Mouse (Mus musculus): ENCODE results near the gene Ccdc85b.
A peak's percentile ranks its signal among the peaks of the same experiment; 100 is the strongest.

- TF ChIP-seq POLR2A (IDR thresholded peaks at IDR 0.05; ENCODE audit: borderline replicate concordance, insufficient read depth, low read length) (peak; percentile 20; the same call in 1 of the 2 replicates), CTCF (IDR thresholded peaks at IDR 0.05; ENCODE audit: borderline replicate concordance, insufficient read depth, low read depth, low read length) (no peak)
Measured at GRCm38 (mm10) chr19:5480016-5480415, 22.3 kb upstream of the Ccdc85b start.

Data from cerebellum, adult 2 months (tissue).